Mouse (Mus musculus): ENCODE measurements at regions not wholly inside any gene's neighbourhood (a gene's known extent, or its start where the extent isn't known, plus 50 kb on each side); places are given as distances from the start of the nearest gene placed in this dataset.
A peak's percentile ranks its signal among the peaks of the same experiment; 100 is the strongest.
"Not testable (repeated sequence)": the region's sequence is repeated elsewhere in the genome, so short reads cannot be mapped to it uniquely, and the experiment has no call there.

- no peak for DNase-seq (ENCODE audit: low spot score)
Observed at GRCm38 (mm10) chr1:35202551-35202950, 352.8 kb downstream of the Plekhb2 start.

GRCm38 (mm10) chr1:35206834-35207529 lies 357.2 kb downstream of the Plekhb2 start:
- no peak overlapping the region for H3K4me2 ChIP-seq (replicated peaks; ENCODE audit: low read depth, low read length)
- 62% methylated on average over 11 of the region's 11 CpGs for WGBS
- ATAC-seq: no peak
- H3K4me3 ChIP-seq (ENCODE audit: low read depth, low read length): no peak overlapping the region
- H3K36me3 ChIP-seq (ENCODE audit: insufficient read depth, low read length): no peaks in the 10 kb centered on the region
- no peaks in the 10 kb centered on the region for H3K4me1 ChIP-seq (ENCODE audit: insufficient read depth, low read depth, low read length)
- no peaks in the 10 kb centered on the region for H3K27me3 ChIP-seq (replicated peaks; ENCODE audit: insufficient read depth, low read length)
- TF ChIP-seq EP300 (IDR thresholded peaks at IDR 0.05): no peak
- TF ChIP-seq CTCF (IDR thresholded peaks at IDR 0.05): no peak
- no peak overlapping the region for H3K9ac ChIP-seq (replicated peaks; ENCODE audit: low read depth)
- H3K9me3 ChIP-seq (ENCODE audit: low read length): no peaks in the 10 kb centered on the region
- no peak overlapping the region for H3K27ac ChIP-seq (ENCODE audit: low read length)
- DNase-seq (ENCODE audit: low spot score): no peak

More at GRCm38 (mm10) chr1:35202551-35202950, 352.8 kb downstream of the Plekhb2 start:
- Histone ChIP-seq H3K9ac (replicated peaks; ENCODE audit: low read depth) (no peak overlapping the region), H3K27me3 (replicated peaks; ENCODE audit: insufficient read depth, low read length) (no peaks in the 10 kb centered on the region), H3K27ac (ENCODE audit: low read length) (no peak overlapping the region), H3K4me1 (ENCODE audit: insufficient read depth, low read depth, low read length) (no peaks in the 10 kb centered on the region), H3K4me2 (replicated peaks; ENCODE audit: low read depth, low read length) (no peak overlapping the region), H3K9me3 (ENCODE audit: low read length) (no peaks in the 10 kb centered on the region), H3K4me3 (ENCODE audit: low read depth, low read length) (no peak overlapping the region), H3K36me3 (ENCODE audit: insufficient read depth, low read length) (no peaks in the 10 kb centered on the region)
- no peak for ATAC-seq
- TF ChIP-seq CTCF (IDR thresholded peaks at IDR 0.05) (no peak), EP300 (IDR thresholded peaks at IDR 0.05) (no peak)
- WGBS: 68% methylated on average over 4 of the region's 4 CpGs

- H3K9me3 ChIP-seq (ENCODE audit: low read length): no peaks in the 10 kb centered on the region
- ATAC-seq: no peak
- TF ChIP-seq CTCF (IDR thresholded peaks at IDR 0.05) (no peak), EP300 (IDR thresholded peaks at IDR 0.05) (no peak)
- no peaks in the 10 kb centered on the region for H3K4me1 ChIP-seq (ENCODE audit: insufficient read depth, low read depth, low read length)
- 82% methylated on average over 13 of the region's 13 CpGs for WGBS
- H3K27ac ChIP-seq (ENCODE audit: low read length): no peak overlapping the region
- H3K4me2 ChIP-seq (replicated peaks; ENCODE audit: low read depth, low read length): no peak overlapping the region
- no peak overlapping the region for H3K9ac ChIP-seq (replicated peaks; ENCODE audit: low read depth)
- DNase-seq (ENCODE audit: low spot score): no peak
- no peaks in the 10 kb centered on the region for H3K27me3 ChIP-seq (replicated peaks; ENCODE audit: insufficient read depth, low read length)
- H3K36me3 ChIP-seq (ENCODE audit: insufficient read depth, low read length): no peaks in the 10 kb centered on the region
- H3K4me3 ChIP-seq (ENCODE audit: low read depth, low read length): no peak overlapping the region
Observed at GRCm38 (mm10) chr1:35212111-35212891, 362.5 kb downstream of the Plekhb2 start.

- Histone ChIP-seq H3K4me1 (ENCODE audit: insufficient read depth, low read depth, low read length) (no peaks in the 10 kb centered on the region), H3K27me3 (replicated peaks; ENCODE audit: insufficient read depth, low read length) (no peaks in the 10 kb centered on the region), H3K4me3 (ENCODE audit: low read depth, low read length) (no peak overlapping the region), H3K9me3 (ENCODE audit: low read length) (no peaks in the 10 kb centered on the region), H3K27ac (ENCODE audit: low read length) (no peak overlapping the region), H3K36me3 (ENCODE audit: insufficient read depth, low read length) (no peaks in the 10 kb centered on the region), H3K4me2 (replicated peaks; ENCODE audit: low read depth, low read length) (no peak overlapping the region), H3K9ac (replicated peaks; ENCODE audit: low read depth) (no peak overlapping the region)
- ATAC-seq (no peak; the same call in 1 of the 2 replicates), DNase-seq (ENCODE audit: low spot score) (no peak)
- TF ChIP-seq CTCF (IDR thresholded peaks at IDR 0.05) (no peak), EP300 (IDR thresholded peaks at IDR 0.05) (no peak)
- WGBS: 66% methylated on average over 10 of the region's 10 CpGs
Observed at GRCm38 (mm10) chr1:35213875-35214274, 364.1 kb downstream of the Plekhb2 start.

GRCm38 (mm10) chr1:35216411-35216810 lies 366.6 kb downstream of the Plekhb2 start:
- Histone ChIP-seq H3K4me1 (ENCODE audit: insufficient read depth, low read depth, low read length) (no peaks in the 10 kb centered on the region), H3K9ac (replicated peaks; ENCODE audit: low read depth) (no peak overlapping the region), H3K9me3 (ENCODE audit: low read length) (no peaks in the 10 kb centered on the region), H3K27ac (ENCODE audit: low read length) (no peak overlapping the region), H3K27me3 (replicated peaks; ENCODE audit: insufficient read depth, low read length) (no peaks in the 10 kb centered on the region), H3K4me3 (ENCODE audit: low read depth, low read length) (no peak overlapping the region), H3K4me2 (replicated peaks; ENCODE audit: low read depth, low read length) (no peak overlapping the region), H3K36me3 (ENCODE audit: insufficient read depth, low read length) (no peaks in the 10 kb centered on the region)
- no peak for ATAC-seq
- DNase-seq (ENCODE audit: low spot score): peak; percentile 21
- WGBS: 73% methylated on average over 8 of the region's 8 CpGs
- TF ChIP-seq EP300 (IDR thresholded peaks at IDR 0.05): no peak
- TF ChIP-seq CTCF (IDR thresholded peaks at IDR 0.05): no peak

GRCm38 (mm10) chr1:35220215-35220614 lies 370.4 kb downstream of the Plekhb2 start:
- H3K4me2 ChIP-seq (replicated peaks; ENCODE audit: low read depth, low read length); H3K4me3 ChIP-seq (ENCODE audit: low read depth, low read length); H3K27ac ChIP-seq (ENCODE audit: low read length); H3K9ac ChIP-seq (replicated peaks; ENCODE audit: low read depth); H3K4me1 ChIP-seq (ENCODE audit: insufficient read depth, low read depth, low read length); ATAC-seq; H3K9me3 ChIP-seq (ENCODE audit: low read length); H3K27me3 ChIP-seq (replicated peaks; ENCODE audit: insufficient read depth, low read length); H3K36me3 ChIP-seq (ENCODE audit: insufficient read depth, low read length); DNase-seq (ENCODE audit: low spot score): not testable (repeated sequence)
- 86% methylated on average over 6 of the region's 6 CpGs for WGBS

Data from lung, postnatal 0 days (tissue).